Mouse (Mus musculus) heart, embryonic 11.5 days (tissue): ENCODE measurements at regions not wholly inside any gene's neighbourhood (a gene's known extent, or its start where the extent isn't known, plus 50 kb on each side); places are given as distances from the start of the nearest gene placed in this dataset.
"Not testable (repeated sequence)": the region's sequence is repeated elsewhere in the genome, so short reads cannot be mapped to it uniquely, and the experiment has no call there.

Source experiments
- ATAC-seq: fragments of 200-750 bp; cut with Nextera tagmentation; replicated peaks from 2 replicates; pipeline ENCODE4 v1.8.0; 2017; ENCODE audit warnings: moderate library complexity; ENCODE audit not compliant: insufficient number of reproducible peaks, low FRiP score, low TSS enrichment
- H3K27ac ChIP-seq: fragments of 300-500 bp; sonication (generic); 2 replicates; pipeline ENCODE4 v1.5.1; 2014; ENCODE audit warnings: mild to moderate bottlenecking, low read depth, low read length
- H3K27me3 ChIP-seq: fragments of 300-500 bp; sonication (generic); 2 replicates; pipeline ENCODE4 v1.6.1; 2014; ENCODE audit warnings: mild to moderate bottlenecking, low read length, mixed read lengths; ENCODE audit not compliant: control insufficient read depth, insufficient read depth
- H3K36me3 ChIP-seq: fragments of 300-500 bp; sonication (generic); 2 replicates; pipeline ENCODE4 v1.6.1; 2014; ENCODE audit warnings: mild to moderate bottlenecking, low read length, moderate library complexity, mixed read lengths; ENCODE audit not compliant: control insufficient read depth, insufficient read depth
- H3K4me1 ChIP-seq: fragments of 300-500 bp; sonication (generic); 2 replicates; pipeline ENCODE4 v1.6.1; 2014; ENCODE audit warnings: low read length; ENCODE audit not compliant: control insufficient read depth, insufficient read depth
- H3K4me2 ChIP-seq: fragments of 300-500 bp; sonication (generic); 2 replicates; pipeline ENCODE4 v1.6.1; 2014; ENCODE audit warnings: mild to moderate bottlenecking, moderate library complexity
- H3K4me3 ChIP-seq: fragments of 300-500 bp; sonication (generic); 2 replicates; pipeline ENCODE4 v1.5.1; 2014; ENCODE audit warnings: low read depth, low read length
- H3K9ac ChIP-seq: fragments of 300-500 bp; sonication (generic); 2 replicates; pipeline ENCODE4 v1.6.1; 2014; ENCODE audit warnings: mild to moderate bottlenecking, low read depth, low read length, moderate library complexity
- H3K9me3 ChIP-seq: fragments of 300-500 bp; sonication (generic); replicated peaks from 2 replicates; pipeline ENCODE4 v1.6.1; 2016; ENCODE audit warnings: low read length; ENCODE audit not compliant: control insufficient read depth
- WGBS: fragments of 180-500 bp; shearing (Covaris S2); extraction: QIAGEN DNeasy Blood & Tissue Kit; methylation state at CpG from one replicate; pipeline ENCODE4 v1.1.7; 2014; ENCODE audit not compliant: insufficient replicate concordance; 5-methylcytosine and 5-hydroxymethylcytosine counted together

GRCm38 (mm10) chr16:77759997-77760396 lies 158.1 kb upstream of the Gm11146 start:
- WGBS: 66% methylated on average over 10 of the region's 10 CpGs
- H3K4me3 ChIP-seq: no peak overlapping the region
- ATAC-seq: no peak
- no peak overlapping the region for H3K27ac ChIP-seq
- no peaks in the 10 kb centered on the region for H3K9me3 ChIP-seq
- H3K27me3 ChIP-seq: no peaks in the 10 kb centered on the region
- no peak overlapping the region for H3K4me2 ChIP-seq
- H3K9ac ChIP-seq: no peak overlapping the region
- no peaks in the 10 kb centered on the region for H3K4me1 ChIP-seq
- no peaks in the 10 kb centered on the region for H3K36me3 ChIP-seq

- Histone ChIP-seq H3K9ac (no peak overlapping the region), H3K4me3 (no peak overlapping the region), H3K27me3 (no peaks in the 10 kb centered on the region), H3K4me2 (no peak overlapping the region), H3K36me3 (no peaks in the 10 kb centered on the region), H3K27ac (no peak overlapping the region), H3K9me3 (no peaks in the 10 kb centered on the region), H3K4me1 (no peaks in the 10 kb centered on the region)
- WGBS: 66% methylated on average over 6 of the region's 6 CpGs
- no peak for ATAC-seq
These were observed 153.0 kb upstream of the Gm11146 start for GRCm38 (mm10) chr16:77754882-77755281.

- Histone ChIP-seq H3K9ac (no peak overlapping the region), H3K27me3 (no peaks in the 10 kb centered on the region), H3K4me2 (no peak overlapping the region), H3K36me3 (no peaks in the 10 kb centered on the region), H3K4me3 (no peak overlapping the region), H3K4me1 (no peaks in the 10 kb centered on the region), H3K27ac (no peak overlapping the region), H3K9me3 (no peaks in the 10 kb centered on the region)
- 79% methylated on average over 2 of the region's 2 CpGs for WGBS
- no peak for ATAC-seq
These were observed 147.6 kb upstream of the Gm11146 start for GRCm38 (mm10) chr16:77749474-77749873.

GRCm38 (mm10) chr16:77743838-77744237 lies 141.9 kb upstream of the Gm11146 start:
- WGBS: 80% methylated on average over 6 of the region's 6 CpGs
- no peak overlapping the region for H3K27ac ChIP-seq
- H3K9me3 ChIP-seq: no peaks in the 10 kb centered on the region
- H3K4me3 ChIP-seq: no peak overlapping the region
- no peak overlapping the region for H3K4me2 ChIP-seq
- H3K36me3 ChIP-seq: no peaks in the 10 kb centered on the region
- no peak overlapping the region for H3K9ac ChIP-seq
- no peak for ATAC-seq
- no peaks in the 10 kb centered on the region for H3K4me1 ChIP-seq
- no peaks in the 10 kb centered on the region for H3K27me3 ChIP-seq

- WGBS: 74% methylated on average over 1 of the region's 1 CpGs
- no peak overlapping the region for H3K4me3 ChIP-seq
These were observed 136.9 kb upstream of the Gm11146 start for GRCm38 (mm10) chr16:77738821-77739220.

GRCm38 (mm10) chr16:77719377-77719776 lies 117.5 kb upstream of the Gm11146 start:
- Histone ChIP-seq H3K4me1 (no peaks in the 10 kb centered on the region), H3K9ac (no peak overlapping the region), H3K36me3 (no peaks in the 10 kb centered on the region), H3K4me3 (no peak overlapping the region), H3K27me3 (no peaks in the 10 kb centered on the region), H3K4me2 (no peak overlapping the region), H3K9me3 (peaks cover 5% of the 10 kb centered on the region), H3K27ac (no peak overlapping the region)
- 41% methylated on average over 2 of the region's 2 CpGs for WGBS
- no peak for ATAC-seq

More at GRCm38 (mm10) chr16:77738821-77739220, 136.9 kb upstream of the Gm11146 start:
- Histone ChIP-seq H3K4me1 (no peaks in the 10 kb centered on the region), H3K9me3 (no peaks in the 10 kb centered on the region), H3K9ac (no peak overlapping the region), H3K27me3 (no peaks in the 10 kb centered on the region), H3K36me3 (no peaks in the 10 kb centered on the region), H3K27ac (no peak overlapping the region), H3K4me2 (no peak overlapping the region)
- no peak for ATAC-seq

- H3K27me3 ChIP-seq, H3K4me2 ChIP-seq, ATAC-seq, H3K36me3 ChIP-seq, H3K9ac ChIP-seq, H3K4me3 ChIP-seq, H3K27ac ChIP-seq, H3K9me3 ChIP-seq, H3K4me1 ChIP-seq: not testable (repeated sequence)
- WGBS: 74% methylated on average over 3 of the region's 3 CpGs
These were observed 115.9 kb upstream of the Gm11146 start for GRCm38 (mm10) chr16:77717766-77718165.

- Histone ChIP-seq H3K27me3 (no peaks in the 10 kb centered on the region), H3K36me3 (no peaks in the 10 kb centered on the region), H3K27ac (no peak overlapping the region), H3K4me3 (no peak overlapping the region), H3K4me1 (no peaks in the 10 kb centered on the region), H3K9me3 (no peaks in the 10 kb centered on the region), H3K4me2 (no peak overlapping the region), H3K9ac (no peak overlapping the region)
- 77% methylated on average over 6 of the region's 6 CpGs for WGBS
- ATAC-seq: no peak
These were observed 102.8 kb upstream of the Gm11146 start for GRCm38 (mm10) chr16:77704726-77705125.

- WGBS: 71% methylated on average over 1 of the region's 1 CpGs
These were observed 93.5 kb upstream of the Gm11146 start for GRCm38 (mm10) chr16:77695443-77695842.

More at GRCm38 (mm10) chr16:77695443-77695842, 93.5 kb upstream of the Gm11146 start:
- Histone ChIP-seq H3K4me3 (no peak overlapping the region), H3K27me3 (no peaks in the 10 kb centered on the region), H3K27ac (no peak overlapping the region), H3K9ac (no peak overlapping the region), H3K9me3 (no peaks in the 10 kb centered on the region), H3K36me3 (no peaks in the 10 kb centered on the region), H3K4me1 (no peaks in the 10 kb centered on the region), H3K4me2 (no peak overlapping the region)
- no peak for ATAC-seq
